10 mouse cellular contexts compared by ENCODE assay signal in the genomic region with DNA sequence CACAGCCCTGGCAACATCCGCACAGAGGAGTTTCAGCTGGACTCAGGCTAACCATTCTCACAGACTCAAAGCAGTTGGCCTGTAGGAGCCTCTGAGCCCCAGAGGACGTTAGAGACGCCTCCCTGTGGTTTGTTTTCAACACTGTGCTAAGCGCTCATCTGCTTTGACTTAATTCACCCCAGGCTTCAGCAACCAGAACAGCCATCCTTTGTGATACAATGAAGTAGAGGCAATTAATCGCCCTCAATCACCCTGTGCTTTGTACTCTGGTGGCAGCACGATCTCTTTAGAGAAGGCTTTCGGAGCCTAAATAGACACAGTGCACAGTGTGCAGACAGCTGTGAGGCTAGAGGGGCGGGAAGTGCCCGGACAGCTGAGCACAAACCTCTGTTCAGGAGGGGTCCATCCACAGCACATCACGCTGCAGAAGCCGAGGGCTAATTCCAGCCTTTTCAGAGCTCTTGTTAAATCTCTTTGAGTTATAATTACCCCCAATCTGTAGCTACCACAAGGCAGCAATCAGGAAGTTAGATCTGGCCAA. TPM values are rescaled to one million over a fixed set of nuclear protein-coding genes. Genes with fewer than 3 reads are reported as not detected.
DNase-seq lines count a peak whose midpoint lies in the region; ATAC-seq lines count a peak whose summit lies in the region.
"Had no signal": no experiment of that assay in that cellular context is flagged by ENCODE, and none has a peak within 500 bp of the region (broad histone marks: within the 10 kb centered on the region; RNA-seq: fewer than 3 reads in every experiment).

No protein-coding gene starts in this region.

- H3K27ac ChIP-seq in hindbrain, embryonic 10.5 days: peak overlapping the region; percentile 82
- H3K27ac ChIP-seq in midbrain, embryonic 16.5 days (ENCODE audit: low read length): peak overlapping the region; percentile 62; the same call in 1 of the 2 replicates
- H3K27ac ChIP-seq: heart, embryonic 15.5 days had no signal

- H3K9me3 ChIP-seq in hindbrain, embryonic 10.5 days: no peaks in the 10 kb centered on the region
- H3K9me3 ChIP-seq in midbrain, embryonic 16.5 days (replicated peaks; ENCODE audit: control insufficient read depth, low read length, poor library complexity, severe bottlenecking): no peaks in the 10 kb centered on the region
- H3K9me3 ChIP-seq: heart, embryonic 15.5 days had no signal

- ATAC-seq in frontal cortex, adult (ENCODE audit: low TSS enrichment): peak; percentile 33
- peak; percentile 52; the same call in 1 of the 2 replicates for ATAC-seq in midbrain, embryonic 16.5 days

- no peaks in the 10 kb centered on the region for H3K36me3 ChIP-seq in hindbrain, embryonic 10.5 days
- no peaks in the 10 kb centered on the region for H3K36me3 ChIP-seq in midbrain, embryonic 16.5 days (ENCODE audit: control insufficient read depth, insufficient read depth, low read length)
- H3K36me3 ChIP-seq: heart, embryonic 15.5 days had no signal

- no peak for DNase-seq in frontal cortex, postnatal 25 days (ENCODE audit: low spot score in 2 of 2)
- DNase-seq in embryo, embryonic 10 days (ENCODE audit: low spot score): peak; percentile 84
- peak; percentile 73 for DNase-seq in hindbrain, embryonic 10.5 days (ENCODE audit: low spot score)
- DNase-seq in spleen, postnatal 36 days (ENCODE audit: low spot score in 2 of 2): no peak
- DNase-seq in heart, adult 8-10 months (ENCODE audit: low spot score): no peak
- no peak for DNase-seq in MN1 (ENCODE audit: low spot score)
- DNase-seq: cerebellum, postnatal 14 days had no signal

- WGBS in hindbrain, embryonic 10.5 days: 3% methylated on average over 11 of the region's 11 CpGs
- WGBS in midbrain, embryonic 16.5 days: 3% methylated on average over 11 of the region's 11 CpGs

- peak overlapping the region; percentile 3; the same call in 1 of the 2 replicates for H3K4me3 ChIP-seq in hindbrain, embryonic 10.5 days
- H3K4me3 ChIP-seq in midbrain, embryonic 16.5 days (ENCODE audit: low read depth, low read length): no peak overlapping the region
- H3K4me3 ChIP-seq: heart, embryonic 15.5 days had no signal

- H3K4me1 ChIP-seq in hindbrain, embryonic 10.5 days (replicated peaks): peaks cover 67% of the 10 kb centered on the region
- H3K4me1 ChIP-seq in midbrain, embryonic 16.5 days (ENCODE audit: control insufficient read depth, insufficient read depth, low read length): peaks cover 26% of the 10 kb centered on the region

- H3K4me2 ChIP-seq in midbrain, embryonic 16.5 days (ENCODE audit: low read length): no peak overlapping the region
- H3K4me2 ChIP-seq: heart, embryonic 15.5 days had no signal

- no peak overlapping the region for H3K9ac ChIP-seq in midbrain, embryonic 16.5 days (ENCODE audit: low read depth, low read length)
- H3K9ac ChIP-seq: heart, embryonic 15.5 days had no signal

- peaks cover 47% of the 10 kb centered on the region for H3K27me3 ChIP-seq in hindbrain, embryonic 10.5 days (ENCODE audit: insufficient read depth, poor library complexity, severe bottlenecking)
- H3K27me3 ChIP-seq in midbrain, embryonic 16.5 days (ENCODE audit: control insufficient read depth, insufficient read depth, low read depth, low read length): no peaks in the 10 kb centered on the region
- H3K27me3 ChIP-seq: heart, embryonic 15.5 days had no signal

RNA-seq across cellular contexts. Expression of a gene that starts 54.2 kb away (rescaled TPM):
- 122 and 257 TPM in 2 replicates for polyA plus RNA-seq in hindbrain, embryonic 10.5 days (2016; fragmentation: Nextera tagmentation; extraction: Ambion mirVana)
- 176 and 181 TPM in 2 replicates for polyA plus RNA-seq in midbrain, embryonic 16.5 days (2015; fragmentation: Nextera tagmentation; extraction: Ambion mirVana)
- total RNA-seq in heart, adult 8-10 months (2022): 1 to 10 TPM; 4.1 to 6.3 (median 4.9) TPM

Comparison
In these comparisons a context has a peak if more than half of its experiments do, and no peak if none do; other contexts are left out.
1. DNase-seq: peak in embryo, embryonic 10 days (single experiment) and hindbrain, embryonic 10.5 days (single experiment); none in frontal cortex, postnatal 25 days (0 of 2), spleen, postnatal 36 days (0 of 2), heart, adult 8-10 months (single experiment) and MN1 (single experiment).